ENCODE assay signal across 35 mouse cellular contexts in genomic region chr15:91153311-91153710, GRCm38 (mm10). TPM values are rescaled to one million over a fixed set of nuclear protein-coding genes. Genes with fewer than 3 reads are reported as not detected.
DNase-seq lines count a peak whose midpoint lies in the region; ATAC-seq and TF ChIP-seq lines count a peak whose summit lies in the region.
"Had no signal": no experiment of that assay in that cellular context is flagged by ENCODE, and none has a peak within 500 bp of the region (broad histone marks: within the 10 kb centered on the region; RNA-seq: fewer than 3 reads in every experiment).

No protein-coding gene starts in this region.

- no peak overlapping the region for H3ac ChIP-seq in C2C12 (ENCODE audit: control insufficient read depth, insufficient read length, low read depth)

- H3K27ac ChIP-seq in limb, embryonic 13.5 days: no peak overlapping the region
- H3K27ac ChIP-seq in limb, embryonic 10.5 days: no peak overlapping the region
- H3K27ac ChIP-seq: embryonic facial prominence, embryonic 15.5 days; forebrain, embryonic 13.5 days; heart, adult 2 months; hindbrain, embryonic 13.5 days; liver, embryonic 12.5 days; midbrain, embryonic 13.5 days; neural tube, embryonic 12.5 days had no signal

- H3K4me1 ChIP-seq in limb, embryonic 13.5 days: no peaks in the 10 kb centered on the region
- H3K4me1 ChIP-seq in limb, embryonic 10.5 days: no peaks in the 10 kb centered on the region
- H3K4me1 ChIP-seq: embryonic facial prominence, embryonic 15.5 days; forebrain, embryonic 13.5 days; heart, embryonic 12.5 days; hindbrain, embryonic 13.5 days; liver, embryonic 12.5 days; megakaryocyte, embryonic 14.5 days; midbrain, embryonic 13.5 days; neural tube, embryonic 12.5 days had no signal

- no peak for TF ChIP-seq CTCF in C2C12 (IDR thresholded peaks at IDR 0.05; ENCODE audit: control insufficient read depth, insufficient read depth, insufficient read length)

- no peaks in the 10 kb centered on the region for H3K36me3 ChIP-seq in limb, embryonic 13.5 days
- peaks cover 2% of the 10 kb centered on the region; the same call in 1 of the 2 replicates for H3K36me3 ChIP-seq in limb, embryonic 10.5 days
- H3K36me3 ChIP-seq in C2C12 (ENCODE audit: control insufficient read depth, insufficient read depth): no peaks in the 10 kb centered on the region
- H3K36me3 ChIP-seq: embryonic facial prominence, embryonic 15.5 days; heart, embryonic 12.5 days; liver, embryonic 12.5 days had no signal

- no peak overlapping the region for H3K4me3 ChIP-seq in limb, embryonic 13.5 days
- H3K4me3 ChIP-seq in limb, embryonic 10.5 days: no peak overlapping the region
- no peak overlapping the region for H3K4me3 ChIP-seq in C2C12 (ENCODE audit: insufficient read depth, poor library complexity, severe bottlenecking)
- H3K4me3 ChIP-seq: embryonic facial prominence, embryonic 15.5 days; forebrain, embryonic 13.5 days; heart, adult 2 months; heart, embryonic 12.5 days; hindbrain, embryonic 13.5 days; liver, embryonic 12.5 days; megakaryocyte, embryonic 14.5 days; midbrain, embryonic 13.5 days; neural tube, embryonic 12.5 days had no signal

- H3K79me3 ChIP-seq in C2C12 (ENCODE audit: low read depth): no peaks in the 10 kb centered on the region

- H3K27me3 ChIP-seq in limb, embryonic 13.5 days: no peaks in the 10 kb centered on the region
- H3K27me3 ChIP-seq in limb, embryonic 10.5 days (ENCODE audit: low read depth, poor library complexity, severe bottlenecking): no peaks in the 10 kb centered on the region
- no peaks in the 10 kb centered on the region for H3K27me3 ChIP-seq in C2C12 (ENCODE audit: control insufficient read depth, insufficient read depth, insufficient read length)
- H3K27me3 ChIP-seq: embryonic facial prominence, embryonic 15.5 days; forebrain, embryonic 13.5 days; heart, embryonic 12.5 days; hindbrain, embryonic 13.5 days; liver, embryonic 12.5 days; megakaryocyte, embryonic 14.5 days; midbrain, embryonic 13.5 days; neural tube, embryonic 12.5 days had no signal

- no peak overlapping the region for H3K4me2 ChIP-seq in limb, embryonic 13.5 days (replicated peaks)
- H3K4me2 ChIP-seq: embryonic facial prominence, embryonic 15.5 days; forebrain, embryonic 13.5 days; heart, embryonic 12.5 days; hindbrain, embryonic 13.5 days; liver, embryonic 12.5 days; midbrain, embryonic 13.5 days; neural tube, embryonic 12.5 days had no signal

- no peak overlapping the region for H3K9ac ChIP-seq in limb, embryonic 13.5 days
- H3K9ac ChIP-seq: embryonic facial prominence, embryonic 15.5 days; forebrain, embryonic 13.5 days; heart, embryonic 12.5 days; hindbrain, embryonic 13.5 days; liver, embryonic 12.5 days; liver, postnatal 0 days; midbrain, embryonic 13.5 days; neural tube, embryonic 12.5 days had no signal

- DNase-seq in embryo, embryonic 10 days (ENCODE audit: low spot score): peak; percentile 17
- DNase-seq in embryo, embryonic 9.5 days (ENCODE audit: extremely low spot score): no peak
- no peak for DNase-seq in limb, embryonic 10.5 days (ENCODE audit: low spot score)
- DNase-seq in gastrocnemius, postnatal 25 days: peak; percentile 24
- DNase-seq in cerebellum, postnatal 25 days: no peak
- no peak for DNase-seq in left cerebral cortex, adult 8-10 months (ENCODE audit: low spot score in 2 of 2)
- DNase-seq: cerebellum, adult 2 months; cerebellum, postnatal 36 days; embryo, embryonic 11 days; heart, adult 2 months; kidney, adult 9 months; layer of hippocampus, postnatal 36 days; liver, postnatal 0 days; lung, postnatal 4 days; thymus, postnatal 4 days had no signal

- 65% methylated on average over 3 of the region's 3 CpGs for WGBS in limb, embryonic 13.5 days
- 82% methylated on average over 3 of the region's 3 CpGs for WGBS in limb, embryonic 10.5 days

- ATAC-seq in limb, embryonic 13.5 days (ENCODE audit: low FRiP score, low read depth): peak; percentile 72; the same call in 1 of the 2 replicates
- ATAC-seq: forebrain, embryonic 13.5 days; intestine, postnatal 0 days; liver, embryonic 12.5 days; liver, postnatal 0 days; midbrain, embryonic 13.5 days had no signal

- H3K79me2 ChIP-seq in C2C12 (ENCODE audit: control insufficient read depth, insufficient read depth): no peaks in the 10 kb centered on the region

- H3K9me3 ChIP-seq in limb, embryonic 13.5 days: no peaks in the 10 kb centered on the region
- no peaks in the 10 kb centered on the region for H3K9me3 ChIP-seq in limb, embryonic 10.5 days (replicated peaks)
- H3K9me3 ChIP-seq: embryonic facial prominence, embryonic 15.5 days; heart, embryonic 12.5 days; liver, embryonic 12.5 days had no signal

TF ChIP-seq in C2C12, 6 proteins besides CTCF, POLR2A, EP300 and RAD21:
- TF ChIP-seq USF1 (IDR thresholded peaks at IDR 0.05; ENCODE audit: low read depth) (no peak), MYOD1 (IDR thresholded peaks at IDR 0.05; ENCODE audit: control insufficient read depth, insufficient read length, low read depth) (peak; percentile 87)

RNA-seq across cellular contexts. Expression of gene Abcd2, which starts 38.3 kb away (rescaled TPM):
- polyA plus RNA-seq in limb, embryonic 13.5 days (2015; fragmentation: Nextera tagmentation; extraction: Ambion mirVana): 3.3 and 4.0 TPM in 2 replicates
- polyA plus RNA-seq in limb, embryonic 10.5 days (2016; fragmentation: Nextera tagmentation; extraction: Ambion mirVana): 2.1 and 3.2 TPM in 2 replicates
- polyA plus RNA-seq in C2C12 (2012; fragmentation: generic; extraction: Trizol): 0.32 TPM
- total RNA-seq in gastrocnemius, postnatal 25 days (2021): 10 to 100 TPM; 20.3 to 20.6 TPM
- 10 to 100 TPM; 29.0 to 33.4 (median 29.6) TPM for total RNA-seq in left cerebral cortex, adult 8-10 months (2022)

RNA-seq across cellular contexts. Expression of gene CN725425, which starts 46.0 kb away (rescaled TPM):
- not detected in 2 replicates for polyA plus RNA-seq in limb, embryonic 13.5 days (2015; fragmentation: Nextera tagmentation; extraction: Ambion mirVana)
- polyA plus RNA-seq in limb, embryonic 10.5 days (2016; fragmentation: Nextera tagmentation; extraction: Ambion mirVana): not detected in 2 replicates
- polyA plus RNA-seq in C2C12 (2012; fragmentation: generic; extraction: Trizol): not detected
- total RNA-seq in gastrocnemius, postnatal 25 days (2021): not detected
- not detected for total RNA-seq in left cerebral cortex, adult 8-10 months (2022)
- total RNA-seq: adrenal gland, postnatal 36 days; heart, postnatal 4 days had no signal
- polyA plus RNA-seq: embryonic facial prominence, embryonic 15.5 days; forebrain, embryonic 13.5 days; heart, embryonic 12.5 days; heart, postnatal 0 days; hindbrain, embryonic 13.5 days; intestine, postnatal 0 days; large intestine, adult 2 months; limb, embryonic 11.5 days; liver, embryonic 12.5 days; lung, embryonic 16.5 days; midbrain, embryonic 13.5 days; neural tube, embryonic 12.5 days; small intestine, adult 2 months; stomach, embryonic 14.5 days; thymus, postnatal 0 days had no signal

Comparison
In these comparisons a context has a peak if more than half of its experiments do, and no peak if none do; other contexts are left out.
1. DNase-seq: peak in embryo, embryonic 10 days (single experiment) and gastrocnemius, postnatal 25 days (single experiment); none in embryo, embryonic 9.5 days (single experiment), limb, embryonic 10.5 days (single experiment), cerebellum, postnatal 25 days (0 of 2) and left cerebral cortex, adult 8-10 months (0 of 2).